Mouse (Mus musculus): ENCODE measurements around the gene Phldb1.
"Not testable (repeated sequence)": the region's sequence is repeated elsewhere in the genome, so short reads cannot be mapped to it uniquely, and the experiment has no call there.

The Phldb1 gene

DNA sequence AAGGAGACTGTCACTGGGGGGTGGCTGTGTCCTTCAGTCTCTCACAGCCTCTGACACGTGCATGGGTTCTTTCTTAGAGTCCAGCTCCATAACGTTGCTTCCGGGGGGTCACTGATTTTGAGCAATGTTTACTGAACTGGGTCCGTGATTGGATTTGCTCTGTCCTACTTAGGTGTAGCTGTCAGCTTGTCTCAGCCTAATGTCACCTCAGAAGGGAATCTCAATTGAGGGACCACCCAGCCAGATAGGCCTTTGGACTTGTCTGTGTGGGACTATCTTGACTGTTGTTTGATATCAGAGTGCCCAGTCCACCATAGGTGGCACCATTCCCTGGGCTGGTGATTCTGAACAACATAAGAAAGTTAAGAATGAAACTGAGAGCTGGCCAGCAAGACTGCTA lies 81.1 kb downstream of the Phldb1 start:
- no peak for DNase-seq (ENCODE audit: low spot score in 2 of 2)

DNA sequence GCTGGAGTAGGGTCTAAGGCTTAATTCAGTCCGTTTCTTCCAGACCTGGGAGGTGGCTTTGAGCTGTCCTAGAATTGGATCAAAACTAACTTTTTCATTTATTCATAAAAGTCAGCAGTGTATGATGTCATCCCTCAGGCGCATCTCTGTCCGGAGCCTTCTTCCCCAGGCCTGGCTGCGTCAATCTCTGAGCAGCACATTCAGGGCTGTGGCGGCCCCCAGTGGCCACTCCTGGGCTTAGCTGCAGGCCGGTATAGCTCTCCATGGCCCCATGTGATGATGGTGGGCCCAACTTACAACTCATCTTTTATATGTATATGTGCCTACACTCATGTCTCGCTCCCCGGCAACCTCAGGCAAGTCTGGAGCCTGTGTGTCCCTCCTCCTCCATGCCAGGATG lies 83.0 kb downstream of the Phldb1 start:
- peak; percentile 62 to 69 for DNase-seq (ENCODE audit: low spot score in 2 of 2)

DNA sequence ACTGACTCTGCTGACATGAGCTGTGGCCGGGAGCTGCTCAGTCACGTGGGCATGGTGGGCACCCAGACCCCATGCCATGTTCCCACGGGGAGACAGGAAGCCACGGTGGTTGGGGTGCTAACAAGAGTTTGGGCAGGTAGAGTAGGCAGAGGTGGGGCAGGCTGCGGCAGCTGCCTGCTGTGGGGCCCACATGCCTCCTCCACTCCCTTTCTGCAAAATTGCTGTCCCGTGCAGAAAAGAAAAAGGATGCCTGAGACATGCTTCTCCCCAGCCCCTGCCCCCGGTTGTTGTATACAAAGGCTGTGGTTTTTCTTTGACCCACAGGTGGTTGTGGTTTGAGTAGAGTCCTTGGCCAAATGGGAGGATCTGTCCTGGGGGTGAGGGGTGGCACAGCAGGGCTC lies 86.1 kb downstream of the Phldb1 start:
- no peak for DNase-seq (ENCODE audit: low spot score in 2 of 2)

DNA sequence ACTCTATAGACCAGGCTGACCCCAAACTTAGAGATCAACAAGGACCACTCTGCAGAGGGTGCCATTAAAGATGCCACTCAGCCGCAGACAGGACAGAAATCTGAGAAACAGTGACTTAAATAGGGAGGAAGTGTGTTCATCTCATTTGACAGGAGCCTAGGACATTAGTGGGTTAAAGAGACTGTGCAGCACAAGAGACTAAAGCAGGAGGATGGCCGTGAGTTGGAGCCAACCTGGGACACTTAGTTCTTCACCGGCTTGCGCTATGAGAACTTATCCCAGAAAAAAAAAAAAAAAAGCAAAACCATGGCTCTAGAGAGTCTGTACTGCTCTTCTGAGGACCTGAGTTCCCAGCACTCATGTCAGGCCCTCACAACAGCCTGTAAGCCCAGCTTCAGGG lies 87.3 kb downstream of the Phldb1 start:
- no peak for DNase-seq (ENCODE audit: low spot score in 2 of 2)

DNA sequence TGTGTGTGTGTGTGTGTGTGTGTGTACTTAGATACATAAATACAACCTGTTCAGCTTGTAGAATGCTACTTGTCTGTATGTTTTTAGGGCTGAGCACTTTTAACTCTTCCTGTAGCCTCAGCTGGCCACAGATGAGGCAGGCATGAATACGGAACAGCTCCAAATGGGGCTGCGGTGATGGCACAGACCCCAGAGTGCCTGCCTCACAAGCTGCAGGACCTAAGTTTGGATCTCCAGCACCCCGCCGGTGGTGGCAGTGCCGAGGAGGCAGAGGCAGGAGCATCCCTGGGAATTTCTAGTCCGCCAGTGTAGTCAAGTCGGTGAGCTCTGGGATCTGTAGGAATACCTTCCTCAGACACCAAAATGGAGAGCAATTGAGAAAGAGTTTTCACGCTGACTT lies 88.0 kb downstream of the Phldb1 start:
- no peak for DNase-seq (ENCODE audit: low spot score in 2 of 2)

DNA sequence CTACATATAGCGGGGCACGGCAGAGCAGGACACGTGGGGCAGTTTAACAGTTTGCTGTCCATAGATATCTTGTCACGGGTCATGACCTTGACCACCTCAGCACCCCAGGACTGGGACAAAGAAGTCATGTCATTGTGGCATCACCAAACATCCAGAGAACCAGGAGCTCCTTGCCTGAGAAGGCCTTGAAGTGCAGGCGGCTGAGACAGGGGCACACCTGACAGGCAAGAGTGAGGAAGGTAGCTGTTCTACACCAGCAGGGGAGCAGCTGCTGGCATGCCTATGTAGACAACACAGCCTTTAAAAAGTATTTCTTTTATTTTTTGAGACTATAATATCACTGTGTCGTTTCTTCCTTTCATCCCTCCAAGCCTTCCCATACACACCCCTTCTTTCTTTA lies 88.6 kb downstream of the Phldb1 start:
- DNase-seq (ENCODE audit: low spot score in 2 of 2) = no peak

DNA sequence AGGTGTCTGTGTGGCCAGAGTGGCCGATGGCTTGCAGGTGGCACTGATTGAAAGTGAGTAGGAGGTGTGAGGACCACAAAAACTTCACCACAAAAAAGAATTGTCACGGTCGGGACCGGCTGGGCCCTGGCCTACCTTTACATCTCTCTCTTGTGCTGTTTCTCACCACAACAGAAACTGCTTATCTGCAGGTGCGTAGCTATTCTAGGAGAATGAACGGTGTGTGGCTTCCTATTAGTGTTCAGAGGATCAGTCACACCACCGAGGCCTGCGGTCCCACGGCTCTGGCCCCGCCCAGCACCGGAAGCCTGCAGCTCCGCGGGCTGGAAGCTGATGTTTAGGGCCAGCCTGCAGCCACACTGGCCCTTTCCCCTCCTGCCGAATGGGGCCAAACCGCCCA lies 89.1 kb downstream of the Phldb1 start:
- no peak for DNase-seq (ENCODE audit: low spot score in 2 of 2)

DNA sequence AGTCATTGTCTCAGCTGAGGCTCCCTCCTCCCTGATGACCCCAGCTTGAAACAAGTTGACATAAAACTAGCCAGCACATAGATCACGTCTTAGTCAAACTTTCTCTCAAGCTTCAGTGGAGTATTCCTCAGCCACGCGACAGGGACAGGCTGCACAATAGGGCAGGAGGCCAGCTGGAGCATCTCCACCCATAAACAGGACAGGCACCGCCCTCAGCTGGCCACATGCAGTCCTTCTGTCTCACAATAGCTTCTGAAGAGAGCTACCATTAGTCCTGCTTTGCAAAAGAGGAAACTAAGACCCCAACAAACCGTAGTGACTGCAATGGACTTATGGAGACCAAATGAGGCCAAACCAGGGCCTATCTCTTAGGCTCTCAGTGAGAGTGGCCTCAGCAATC lies 89.5 kb downstream of the Phldb1 start:
- DNase-seq (ENCODE audit: low spot score in 2 of 2) = no peak

DNA sequence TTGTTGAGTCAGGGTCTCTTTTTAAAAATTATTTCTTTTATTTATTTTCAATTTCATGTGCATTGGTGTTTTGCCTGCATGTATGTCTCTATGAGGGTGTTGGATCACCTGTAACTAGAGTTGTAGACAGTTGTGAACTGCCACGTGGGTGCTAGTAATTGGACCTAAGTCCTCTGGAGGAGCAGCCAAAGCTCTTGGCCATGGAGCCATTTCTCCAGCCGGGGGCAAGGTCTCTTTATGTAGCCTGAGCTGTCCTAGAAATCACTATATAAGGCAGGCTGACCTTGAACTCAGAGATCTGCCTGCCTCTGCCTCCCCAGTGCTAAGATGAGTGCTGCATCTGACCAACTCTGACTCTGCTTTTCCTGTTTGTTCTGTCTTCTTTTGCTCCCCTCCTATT lies 90.8 kb downstream of the Phldb1 start:
- DNase-seq (ENCODE audit: low spot score in 2 of 2) = no peak

DNA sequence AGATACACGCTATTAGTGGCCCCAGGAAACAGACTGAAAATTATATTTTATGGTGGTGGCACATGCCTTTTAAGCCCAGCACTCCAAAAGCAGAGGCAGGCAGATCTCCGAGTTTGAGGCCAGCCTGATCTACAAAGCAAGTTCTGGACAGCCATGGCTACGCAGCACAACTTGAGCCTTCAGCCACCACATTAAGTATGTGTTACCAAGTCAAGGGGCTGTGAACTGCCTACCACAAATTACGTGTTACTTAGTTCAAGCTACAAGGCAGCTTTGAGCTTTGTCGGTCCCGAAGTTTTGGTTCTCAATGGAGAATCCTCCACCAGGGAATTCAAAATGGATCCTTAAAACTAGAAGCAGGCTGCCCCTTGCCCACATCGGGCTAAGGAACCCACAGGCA lies 91.9 kb downstream of the Phldb1 start:
- DNase-seq (ENCODE audit: low spot score in 2 of 2) = no peak

DNA sequence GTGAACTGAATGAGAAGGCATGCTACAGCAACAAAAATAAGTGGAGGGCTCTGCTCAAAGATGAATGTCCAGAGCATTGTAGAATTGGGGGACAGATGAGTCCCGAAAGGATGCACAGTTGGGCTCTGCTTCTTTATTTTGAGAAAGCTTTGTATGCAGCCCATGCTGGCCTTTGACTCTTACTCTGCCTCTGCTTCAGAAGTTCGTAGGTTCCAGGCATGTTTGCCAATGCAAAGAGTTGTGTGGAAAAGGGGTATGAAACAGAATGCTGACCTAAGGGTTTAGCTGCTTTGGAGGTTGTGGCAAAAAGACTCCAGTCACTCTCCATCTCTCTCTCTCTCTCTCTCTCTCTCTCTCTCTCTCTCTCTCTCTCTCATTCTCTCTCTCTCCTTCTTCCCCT lies 93.4 kb downstream of the Phldb1 start:
- no peak for DNase-seq (ENCODE audit: low spot score in 2 of 2)

DNA sequence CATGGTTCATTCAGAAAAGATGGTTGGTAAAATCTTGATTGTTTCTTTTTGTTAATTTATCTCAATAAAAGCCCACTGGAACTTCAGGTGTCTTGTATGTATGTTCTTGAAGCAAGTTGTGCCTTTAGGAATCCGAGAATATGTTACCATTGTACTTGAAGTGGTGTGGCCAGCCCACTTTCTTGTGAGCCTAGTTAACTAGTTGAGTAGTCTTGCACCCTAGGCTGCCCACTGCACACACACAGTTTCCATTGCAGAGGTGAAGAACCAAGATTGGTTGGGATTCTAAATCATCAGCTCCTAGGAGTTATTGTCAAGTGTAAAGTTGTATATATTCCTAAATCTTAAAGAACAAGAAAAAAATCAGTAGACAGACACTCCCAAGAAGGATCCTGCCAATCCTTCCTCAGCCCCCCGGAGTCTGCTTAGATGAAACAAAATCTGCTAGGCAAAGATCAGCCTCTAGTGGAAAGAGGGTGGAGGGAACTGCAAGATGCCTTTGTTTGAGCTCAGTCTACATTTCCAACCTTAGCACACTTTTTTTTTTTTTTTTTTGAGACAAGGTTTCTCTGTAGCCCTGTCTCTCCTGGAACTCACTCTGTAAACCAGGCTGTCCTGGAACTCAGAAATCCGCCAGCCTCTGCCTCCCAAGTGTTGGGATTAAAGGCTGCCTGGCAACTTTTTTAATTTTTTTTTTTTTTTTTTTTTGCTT lies 94.2 kb downstream of the Phldb1 start:
- no peak for DNase-seq (ENCODE audit: low spot score in 2 of 2)

DNA sequence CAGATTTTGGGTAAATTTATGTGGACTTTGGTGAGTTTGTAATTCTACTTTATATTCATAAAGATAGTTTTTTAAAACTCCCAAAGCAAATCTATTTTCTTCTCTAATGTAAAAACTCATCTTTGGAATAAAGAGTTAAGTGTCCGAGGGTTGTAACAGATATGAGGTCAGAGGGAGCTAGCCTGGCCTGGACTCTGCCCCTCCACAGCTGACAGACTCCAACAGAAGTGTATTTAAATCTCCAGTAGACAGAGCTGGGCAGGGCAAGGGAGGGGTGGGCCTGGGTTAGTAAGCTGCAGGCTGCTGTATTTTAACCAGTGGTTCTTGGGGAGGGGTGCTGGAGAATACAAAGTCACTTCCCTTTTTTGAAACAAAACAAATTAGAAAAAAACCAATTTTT lies 95.0 kb downstream of the Phldb1 start:
- not testable (repeated sequence) for DNase-seq (ENCODE audit: low spot score in 2 of 2)

DNA sequence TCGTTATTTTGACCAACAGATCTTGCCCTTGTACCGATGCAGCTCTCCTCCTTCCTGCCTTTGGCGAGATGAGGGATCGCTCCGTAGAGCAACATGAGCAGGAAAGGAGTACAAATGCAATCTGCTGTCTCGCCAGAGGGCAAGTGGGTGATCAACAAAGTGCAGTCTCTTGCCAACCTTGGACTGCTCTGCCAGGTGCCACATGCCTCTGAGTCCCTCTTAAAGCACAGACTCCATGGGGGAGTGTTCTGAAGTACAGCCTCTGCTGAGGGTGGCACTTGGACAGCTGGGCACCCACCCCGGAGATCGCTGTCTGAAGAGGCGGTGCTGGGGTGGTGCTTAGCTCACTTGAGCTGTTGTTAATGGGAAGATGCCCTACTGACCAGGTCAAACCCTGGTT lies 96.3 kb downstream of the Phldb1 start:
- DNase-seq (ENCODE audit: low spot score in 2 of 2) = not testable (repeated sequence)

DNA sequence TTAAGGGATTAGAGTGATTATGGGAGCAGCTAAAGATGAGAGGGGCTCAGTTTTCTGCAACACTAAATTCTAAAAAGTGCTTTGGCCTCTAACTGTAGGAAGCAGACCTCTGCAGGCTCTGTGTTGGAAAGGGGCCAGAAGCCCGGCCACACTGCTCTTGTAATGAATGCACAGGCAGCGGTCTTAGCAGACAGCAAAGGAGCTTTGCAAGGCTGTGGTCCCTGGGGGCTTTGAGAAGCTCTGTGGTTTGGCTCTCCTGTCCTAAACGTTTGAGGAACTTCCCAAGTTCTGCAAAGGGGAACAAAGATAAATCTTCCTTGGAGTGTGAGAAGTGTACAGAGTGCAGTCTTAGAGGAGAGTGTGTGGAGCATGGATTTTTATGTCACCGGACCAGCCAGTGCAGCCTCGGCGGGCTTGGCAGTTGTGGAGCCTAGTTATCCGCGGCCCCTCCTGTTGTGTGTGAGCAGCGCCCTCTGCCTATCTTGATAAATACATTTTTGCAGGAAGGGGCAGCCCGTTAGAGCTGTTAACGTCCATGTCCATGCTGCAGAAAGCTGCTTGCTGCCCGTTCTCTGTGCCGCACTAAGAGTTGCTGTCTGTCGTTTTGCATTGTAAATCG lies 97.3 kb downstream of the Phldb1 start:
- no peak for DNase-seq (ENCODE audit: low spot score in 2 of 2)
